Mouse (Mus musculus) forebrain, embryonic 14.5 days (tissue): ENCODE data around the gene Knop1. TPM values are rescaled to one million over a fixed set of nuclear protein-coding genes. Genes with fewer than 3 reads are reported as not detected.

ENCODE experiments used
- ATAC-seq: fragments of 200-750 bp; cut with Nextera tagmentation; 2 replicates; pipeline ENCODE4 v1.8.0; 2017; ENCODE audit warnings: mild to moderate bottlenecking, moderate library complexity
- DNase-seq: peaks from one replicate; pipeline ENCODE4 v3.0.0-alpha.2; 2015; ENCODE audit warnings: low spot score
- H3K27ac ChIP-seq: fragments of 300-500 bp; sonication (generic); 2 replicates; pipeline ENCODE4 v1.5.1; 2014; ENCODE audit warnings: low read depth, mild to moderate bottlenecking, control low read depth, low read length, moderate library complexity
- H3K27me3 ChIP-seq: fragments of 300-500 bp; sonication (generic); replicated peaks from 2 replicates; pipeline ENCODE4 v1.6.1; 2014; ENCODE audit warnings: low read length, control low read depth, mixed read lengths; ENCODE audit not compliant: control insufficient read depth, insufficient read depth
- H3K36me3 ChIP-seq: fragments of 300-500 bp; sonication (generic); 2 replicates; pipeline ENCODE4 v1.6.1; 2014; ENCODE audit warnings: low read length, control low read depth; ENCODE audit not compliant: control insufficient read depth, insufficient read depth
- H3K4me1 ChIP-seq: fragments of 300-500 bp; sonication (generic); 2 replicates; pipeline ENCODE4 v1.6.1; 2014; ENCODE audit warnings: antibody characterized with exemption, low read length, control low read depth; ENCODE audit not compliant: control insufficient read depth, insufficient read depth
- H3K4me2 ChIP-seq: fragments of 300-500 bp; sonication (generic); 2 replicates; pipeline ENCODE4 v1.6.1; 2014; ENCODE audit warnings: mild to moderate bottlenecking, control low read depth, low read length
- H3K4me3 ChIP-seq: fragments of 300-500 bp; sonication (generic); 2 replicates; pipeline ENCODE4 v1.5.1; 2014; ENCODE audit warnings: low read depth, low read length, control low read depth
- H3K9ac ChIP-seq: fragments of 300-500 bp; sonication (generic); 2 replicates; pipeline ENCODE4 v1.6.1; 2014; ENCODE audit warnings: mild to moderate bottlenecking, low read length, control low read depth, moderate library complexity
- H3K9me3 ChIP-seq: fragments of 300-500 bp; sonication (generic); replicated peaks from 2 replicates; pipeline ENCODE4 v1.6.1; 2016; ENCODE audit warnings: low read length, control low read depth, mixed read lengths; ENCODE audit not compliant: control insufficient read depth
- WGBS: fragments of 180-500 bp; shearing (Covaris S2); extraction: QIAGEN DNeasy Blood & Tissue Kit; methylation state at CpG from one replicate; pipeline ENCODE4 v1.1.7; 2014; 5-methylcytosine and 5-hydroxymethylcytosine counted together
- polyA plus RNA-seq: library from polyadenylated mRNA; unstranded; fragments of >200 nt; fragmentation: Nextera tagmentation; extraction: Ambion mirVana; gene quantifications from 2 replicates; pipeline ENCODE4 v1.2.1, GENCODE M21; 2014

Knop1 gene
- polyA plus RNA-seq, result 75.6 and 77.9 TPM in 2 replicates

GRCm38 (mm10) chr7:118855877-118856304, at the start of gene Knop1:
TSS of gene Knop1 (minus strand) at chr7:118856254.
- ATAC-seq (peak; percentile 86; the same call in 1 of the 2 replicates), DNase-seq (no peak)
- H3K27ac ChIP-seq, result peak within 1 kb of the TSS; percentile 70
- WGBS, result 1% methylated on average over 46 of the region's 46 CpGs
- peak within 1 kb of the TSS; percentile 82 for H3K4me2 ChIP-seq
- peaks cover 5% of the 10 kb centered on the region; the same call in 1 of the 2 replicates for H3K4me1 ChIP-seq
- H3K36me3 ChIP-seq, result peaks cover 21% of the 10 kb centered on the region
- no peaks in the 10 kb centered on the region for H3K9me3 ChIP-seq
- peak within 1 kb of the TSS; percentile 66 for H3K4me3 ChIP-seq
- H3K9ac ChIP-seq, result peak within 1 kb of the TSS; percentile 72
- no peaks in the 10 kb centered on the region for H3K27me3 ChIP-seq

- Histone ChIP-seq H3K27ac (no peak overlapping the region), H3K9me3 (no peaks in the 10 kb centered on the region), H3K36me3 (no peaks in the 10 kb centered on the region), H3K27me3 (no peaks in the 10 kb centered on the region), H3K4me2 (no peak overlapping the region), H3K4me1 (no peaks in the 10 kb centered on the region), H3K9ac (no peak overlapping the region), H3K4me3 (no peak overlapping the region)
- WGBS, result 90% methylated on average over 4 of the region's 4 CpGs
- DNase-seq, result no peak
- no peak for ATAC-seq
Observed at GRCm38 (mm10) chr7:118904530-118904929, 48.5 kb upstream of the Knop1 start.

DNA sequence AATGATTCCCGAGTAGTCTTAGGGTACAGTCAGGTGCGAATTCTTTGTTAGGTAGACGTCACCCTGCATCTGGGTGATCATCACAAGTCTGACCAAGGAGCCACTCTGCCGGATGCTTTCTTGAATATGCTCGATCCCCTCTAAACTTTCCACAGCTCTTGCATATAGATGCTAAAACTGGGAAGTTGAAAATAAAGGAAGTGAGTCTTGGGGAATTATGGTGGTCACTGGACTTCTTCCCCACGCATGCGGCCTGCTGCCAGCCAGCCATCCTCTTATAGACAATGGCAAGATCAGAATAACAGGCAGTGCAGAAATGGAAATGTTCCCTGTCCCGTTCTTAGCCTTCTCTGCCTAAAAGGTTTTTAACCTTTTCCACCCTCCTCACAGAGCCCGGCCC, 47.8 kb upstream of the Knop1 start:
- no peaks in the 10 kb centered on the region for H3K36me3 ChIP-seq
- 88% methylated on average over 9 of the region's 9 CpGs for WGBS
- no peak overlapping the region for H3K9ac ChIP-seq
- H3K4me1 ChIP-seq, result no peaks in the 10 kb centered on the region
- H3K27ac ChIP-seq, result no peak overlapping the region
- H3K27me3 ChIP-seq, result no peaks in the 10 kb centered on the region
- DNase-seq, result no peak
- H3K4me3 ChIP-seq, result no peak overlapping the region
- no peak overlapping the region for H3K4me2 ChIP-seq
- H3K9me3 ChIP-seq, result no peaks in the 10 kb centered on the region
- no peak for ATAC-seq

DNA sequence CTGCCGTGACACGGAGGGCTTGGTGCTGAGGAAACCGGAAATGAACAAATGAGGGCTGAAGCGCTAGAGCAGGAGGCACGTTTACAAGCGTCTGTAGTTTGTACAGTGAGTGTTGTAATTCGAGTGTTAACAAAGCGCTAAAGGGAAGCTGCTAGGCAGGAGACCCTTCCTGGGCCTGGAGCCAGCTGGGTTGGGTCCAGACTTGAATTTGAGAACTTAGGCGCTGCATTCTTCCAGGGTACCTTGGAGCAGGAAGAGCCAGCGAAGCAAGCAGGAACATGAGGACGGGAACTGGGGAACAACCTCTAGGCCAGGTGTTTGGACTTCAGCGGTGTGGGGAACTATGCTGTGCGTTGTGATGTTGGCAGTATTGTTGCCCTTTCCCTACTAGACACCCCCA, 46.9 kb upstream of the Knop1 start:
- H3K4me3 ChIP-seq, result no peak overlapping the region
- peak overlapping the region; percentile 16 for H3K4me2 ChIP-seq
- peak; percentile 90 for DNase-seq
- peak; percentile 76 for ATAC-seq
- no peaks in the 10 kb centered on the region for H3K36me3 ChIP-seq
- no peak overlapping the region for H3K9ac ChIP-seq
- no peak overlapping the region for H3K27ac ChIP-seq
- WGBS, result 23% methylated on average over 13 of the region's 13 CpGs
- H3K4me1 ChIP-seq, result no peaks in the 10 kb centered on the region
- H3K27me3 ChIP-seq, result no peaks in the 10 kb centered on the region
- H3K9me3 ChIP-seq, result no peaks in the 10 kb centered on the region

GRCm38 (mm10) chr7:118900090-118900489, 44.0 kb upstream of the Knop1 start:
- ATAC-seq (no peak), DNase-seq (no peak)
- H3K36me3 ChIP-seq, result no peaks in the 10 kb centered on the region
- 52% methylated on average over 2 of the region's 2 CpGs for WGBS
- H3K27me3 ChIP-seq, result no peaks in the 10 kb centered on the region
- peaks cover 4% of the 10 kb centered on the region; the same call in 1 of the 2 replicates for H3K4me1 ChIP-seq
- no peak overlapping the region for H3K27ac ChIP-seq
- H3K4me2 ChIP-seq, result no peak overlapping the region
- H3K9me3 ChIP-seq, result no peaks in the 10 kb centered on the region
- no peak overlapping the region for H3K4me3 ChIP-seq
- no peak overlapping the region for H3K9ac ChIP-seq

GRCm38 (mm10) chr7:118898063-118898462, 42.0 kb upstream of the Knop1 start:
- H3K9me3 ChIP-seq, result no peaks in the 10 kb centered on the region

DNA sequence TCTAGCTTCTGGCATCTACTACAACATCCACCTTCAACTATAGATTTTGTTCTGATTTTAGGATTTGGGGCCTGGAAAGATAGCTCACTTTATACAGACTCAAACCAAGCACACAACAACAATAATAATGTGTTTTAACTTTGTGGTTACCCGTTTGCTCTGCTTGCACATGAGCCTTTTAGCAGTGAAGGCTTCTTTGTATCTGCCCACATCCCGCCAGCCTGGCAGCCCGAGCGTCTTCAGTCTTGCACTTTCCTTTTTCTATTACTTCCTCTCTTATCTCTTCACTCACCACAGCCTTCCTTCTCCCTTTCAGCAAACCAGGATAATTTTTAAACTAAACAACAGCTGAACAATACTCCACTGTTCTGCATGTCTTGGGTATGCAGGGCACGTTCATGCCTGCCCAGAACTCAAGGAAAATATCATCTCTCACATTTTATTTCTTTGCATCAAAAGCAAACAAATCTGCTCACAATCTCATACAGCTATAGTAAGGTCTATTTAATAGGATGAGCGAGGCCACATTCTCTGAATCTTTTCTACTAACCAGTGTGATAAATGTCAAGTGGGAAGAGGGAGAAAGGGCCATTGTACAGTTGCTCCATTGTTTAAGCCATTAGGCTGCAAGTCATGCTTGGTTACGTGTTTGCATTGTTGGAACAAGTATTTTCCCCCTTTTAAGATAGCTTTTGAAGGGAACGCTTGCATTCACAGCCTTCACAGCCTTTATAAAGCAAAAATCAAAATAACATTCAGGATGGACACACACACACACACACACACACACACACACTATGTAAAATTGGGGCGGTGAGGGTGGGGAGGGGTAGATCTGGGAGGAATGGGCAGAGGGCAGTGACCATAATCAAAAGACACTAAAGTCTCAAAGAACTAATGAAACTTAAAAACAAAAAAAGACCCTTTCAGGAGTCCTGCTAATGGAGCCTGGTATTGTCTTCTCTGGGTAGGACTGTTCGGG, 39.7 kb upstream of the Knop1 start:
- ATAC-seq (peak; percentile 32; the same call in 1 of the 2 replicates), DNase-seq (peak; percentile 44)
- H3K9ac ChIP-seq, result no peak overlapping the region
- no peaks in the 10 kb centered on the region for H3K27me3 ChIP-seq
- H3K4me3 ChIP-seq, result no peak overlapping the region
- H3K36me3 ChIP-seq, result no peaks in the 10 kb centered on the region
- WGBS, result 35% methylated on average over 10 of the region's 10 CpGs
- H3K27ac ChIP-seq, result peak overlapping the region; percentile 39; the same call in 1 of the 2 replicates
- peaks cover 4% of the 10 kb centered on the region; the same call in 1 of the 2 replicates for H3K4me1 ChIP-seq
- H3K4me2 ChIP-seq, result no peak overlapping the region
- no peaks in the 10 kb centered on the region for H3K9me3 ChIP-seq

More at GRCm38 (mm10) chr7:118898063-118898462, 42.0 kb upstream of the Knop1 start:
- DNase-seq (no peak), ATAC-seq (no peak)
- no peak overlapping the region for H3K4me3 ChIP-seq
- no peak overlapping the region for H3K4me2 ChIP-seq
- no peaks in the 10 kb centered on the region for H3K36me3 ChIP-seq
- H3K9ac ChIP-seq, result no peak overlapping the region
- H3K4me1 ChIP-seq, result peaks cover 4% of the 10 kb centered on the region; the same call in 1 of the 2 replicates
- H3K27me3 ChIP-seq, result no peaks in the 10 kb centered on the region
- H3K27ac ChIP-seq, result no peak overlapping the region

DNA sequence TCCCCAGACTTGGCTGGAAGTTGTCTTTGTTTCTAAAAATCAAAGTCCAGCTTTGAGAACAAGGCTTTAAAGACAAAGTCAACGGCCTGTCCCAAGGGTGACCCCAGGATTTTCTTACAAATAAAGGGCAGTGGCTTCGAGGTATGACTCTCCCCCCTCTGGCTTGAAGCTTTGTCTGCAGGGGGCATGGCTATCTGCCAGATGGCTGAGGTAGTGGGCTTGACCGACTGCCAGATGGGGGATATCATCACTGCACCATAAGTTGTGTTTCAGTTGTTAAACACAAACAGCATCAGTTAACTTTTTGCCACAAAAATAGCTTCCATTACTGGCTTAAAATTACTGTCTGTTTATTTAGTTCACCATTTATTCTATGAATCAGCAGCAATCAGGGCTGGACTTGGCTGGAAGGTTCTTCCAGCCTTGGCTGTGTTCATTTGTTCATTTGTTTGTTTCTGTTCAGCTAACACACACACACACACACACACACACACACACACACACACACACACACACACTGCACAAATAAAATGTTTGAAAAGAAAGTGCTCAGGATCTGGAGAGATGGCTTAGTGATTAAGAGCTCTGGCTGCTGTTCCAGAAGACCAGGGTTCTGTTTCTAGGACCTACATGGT, 33.1 kb upstream of the Knop1 start:
- no peak for ATAC-seq
- DNase-seq, result peak; percentile 55
- 2% methylated on average over 3 of the region's 3 CpGs for WGBS

More for the DNA sequence above, 33.1 kb upstream of the Knop1 start:
- H3K9me3 ChIP-seq, result no peaks in the 10 kb centered on the region
- H3K9ac ChIP-seq, result no peak overlapping the region
- no peak overlapping the region for H3K4me2 ChIP-seq
- H3K4me1 ChIP-seq, result peaks cover 17% of the 10 kb centered on the region
- no peaks in the 10 kb centered on the region for H3K27me3 ChIP-seq
- no peaks in the 10 kb centered on the region for H3K36me3 ChIP-seq
- H3K27ac ChIP-seq, result no peak overlapping the region
- H3K4me3 ChIP-seq, result no peak overlapping the region
